Mouse (Mus musculus): ENCODE results near the gene Ankrd63.

Ankrd63 gene

DNA sequence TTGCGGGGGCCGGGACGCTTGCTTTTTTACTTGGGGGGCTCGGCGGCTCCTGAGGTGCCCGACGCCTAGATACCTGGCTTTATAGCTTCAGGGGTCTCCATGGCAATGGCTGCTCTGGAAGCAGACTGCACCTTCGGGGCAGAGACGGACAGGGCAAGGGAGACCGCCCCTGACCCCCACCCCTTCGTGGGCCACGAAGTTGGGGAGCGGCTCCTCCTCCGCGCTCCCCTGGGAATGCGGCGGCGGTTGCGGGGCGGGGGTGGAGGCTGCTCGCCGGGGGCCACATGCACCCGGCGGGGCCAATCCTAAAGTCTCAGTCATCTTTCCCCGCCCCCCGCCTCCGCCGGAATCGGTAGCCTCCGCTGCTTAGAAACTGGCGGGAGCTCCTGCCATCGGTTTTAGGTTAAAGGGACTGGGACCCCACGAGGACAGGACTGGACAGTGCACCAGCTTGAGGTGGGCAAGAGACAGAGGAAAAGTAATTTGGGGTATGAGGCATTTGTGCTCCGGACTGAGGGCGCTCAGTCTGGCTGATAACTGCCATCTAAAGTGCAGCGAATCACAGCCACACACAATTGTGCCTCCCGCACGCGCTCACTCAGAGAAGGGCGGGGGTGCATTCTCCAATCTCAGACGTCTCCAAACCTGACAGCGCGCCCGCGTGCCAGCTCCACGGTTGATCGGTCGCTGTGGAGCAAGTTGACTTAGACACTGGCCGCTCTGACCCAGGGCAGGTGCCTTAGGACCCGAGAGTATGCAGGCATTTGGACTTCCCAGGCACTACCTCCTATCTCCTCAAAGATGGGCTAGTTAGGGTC is at the start of gene Ankrd63:
TSS of gene Ankrd63 (minus strand) at position 51 of the 818 bp plus-strand sequence.
- DNase-seq, result no peak

DNA sequence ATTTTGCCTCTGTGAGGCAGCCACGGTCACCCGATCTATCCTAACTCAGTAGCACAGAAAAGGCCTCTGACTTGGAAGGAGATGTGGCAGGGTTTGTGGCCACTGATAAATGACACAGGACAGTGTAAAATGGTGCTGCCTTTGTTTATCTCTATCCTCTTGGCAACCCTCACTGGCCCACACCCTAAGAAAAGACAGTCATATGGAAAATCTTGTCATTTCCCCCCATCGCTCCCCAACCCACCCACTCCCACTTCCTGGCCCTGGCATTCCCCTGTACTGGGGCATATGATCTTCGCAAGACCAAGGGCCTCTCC is 49.0 kb upstream of the Ankrd63 start:
- DNase-seq, result no peak

DNA sequence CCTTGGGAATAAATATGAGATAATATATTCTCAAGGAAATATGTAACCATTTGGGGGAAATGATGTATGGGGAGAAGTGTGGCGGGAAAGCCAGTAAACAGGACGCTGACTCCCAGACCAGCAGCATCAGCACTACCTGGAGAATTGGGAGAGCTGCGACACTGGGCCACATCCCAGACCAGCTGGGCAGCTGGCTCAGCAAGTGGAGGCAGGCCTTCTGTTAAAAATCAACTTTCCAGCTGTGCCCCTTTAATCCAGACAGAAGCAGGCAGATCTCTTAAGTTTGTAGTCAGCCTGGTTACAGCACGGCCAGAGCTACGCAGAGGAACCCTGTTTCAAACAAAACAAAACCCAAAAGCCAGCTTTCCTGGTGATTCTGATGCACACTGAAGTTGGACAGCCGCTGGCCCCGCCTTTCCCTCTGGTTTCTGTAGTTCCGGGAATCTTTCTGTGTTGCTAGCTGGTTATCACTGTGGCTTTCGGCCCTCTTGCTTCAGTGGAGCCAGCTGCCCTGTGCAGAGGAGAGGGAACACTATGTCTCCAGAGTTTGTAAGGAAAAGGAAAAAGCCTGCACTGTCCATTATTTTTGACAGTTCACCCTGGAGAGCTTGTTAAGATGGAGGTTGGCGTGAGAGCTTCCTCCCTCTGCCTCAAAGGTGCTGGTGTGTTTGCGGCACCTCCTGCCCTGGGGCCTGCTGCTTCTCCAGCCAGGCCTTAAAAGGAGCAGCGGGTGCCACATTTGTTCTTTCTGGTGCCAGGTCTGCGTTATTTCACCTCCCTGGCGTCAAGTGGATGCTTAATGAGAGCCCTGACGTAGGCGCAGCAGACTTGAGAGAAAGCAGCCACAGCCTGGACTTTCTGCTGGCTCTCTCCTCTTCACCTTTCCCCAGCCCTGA is 48.4 kb upstream of the Ankrd63 start:
- no peak for DNase-seq

- DNase-seq, result no peak
Observed at GRCm38 (mm10) chr2:118750476-118750875, 46.7 kb upstream of the Ankrd63 start.

- DNase-seq, result no peak
Observed at GRCm38 (mm10) chr2:118749341-118749884, 45.6 kb upstream of the Ankrd63 start.

- DNase-seq, result no peak
Observed at GRCm38 (mm10) chr2:118747301-118747960, 43.7 kb upstream of the Ankrd63 start.

- no peak for DNase-seq
Observed at GRCm38 (mm10) chr2:118745915-118746901, 42.4 kb upstream of the Ankrd63 start.

GRCm38 (mm10) chr2:118745232-118745884 is 41.6 kb upstream of the Ankrd63 start, which contains the start of gene Inafm2:
Gene Inafm2 (plus strand): TSS chr2:118745758.
- peak; percentile 91 for DNase-seq

GRCm38 (mm10) chr2:118744621-118745020 is 40.9 kb upstream of the Ankrd63 start:
- no peak for DNase-seq

- DNase-seq, result no peak
Observed at GRCm38 (mm10) chr2:118743261-118743943, 39.6 kb upstream of the Ankrd63 start.

GRCm38 (mm10) chr2:118741183-118741582 is 37.4 kb upstream of the Ankrd63 start:
- DNase-seq, result no peak

DNA sequence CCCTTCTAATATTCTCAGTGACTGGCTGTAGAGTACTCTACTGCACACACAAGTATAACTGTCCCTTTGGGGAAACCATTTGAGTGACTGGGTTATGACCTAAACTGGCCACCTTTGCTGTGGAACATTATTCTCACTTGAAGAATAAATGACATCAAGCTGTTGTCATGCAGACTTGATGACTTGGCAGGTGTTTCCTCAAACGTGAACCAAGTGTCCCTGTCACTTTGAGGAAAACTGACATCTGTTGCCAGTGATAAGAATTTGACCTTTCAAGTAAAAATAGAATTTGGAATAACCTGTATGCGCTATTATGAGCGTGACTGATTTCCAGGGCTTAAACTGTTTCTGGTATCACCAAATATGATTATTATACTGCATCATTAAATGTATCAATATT is 36.6 kb upstream of the Ankrd63 start:
- DNase-seq, result no peak

DNA sequence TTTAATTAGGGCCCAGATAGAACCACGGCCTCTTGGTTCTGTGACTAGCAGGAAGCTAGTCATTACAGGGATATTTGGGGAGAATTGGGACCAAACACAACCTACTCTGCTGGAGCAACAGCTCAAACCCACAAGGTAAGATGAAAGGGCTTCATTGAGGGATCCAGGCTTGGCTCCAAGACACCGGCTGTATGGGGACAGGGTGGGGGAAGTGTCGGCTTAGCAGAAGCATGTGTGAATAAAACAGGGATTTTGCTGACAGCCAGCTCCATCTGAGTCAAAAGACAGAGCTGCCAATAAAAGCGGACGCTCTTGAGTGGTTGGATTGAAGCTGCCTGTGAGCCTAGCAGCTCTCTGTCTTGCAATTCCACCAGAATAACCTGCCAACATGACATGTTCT is 29.6 kb upstream of the Ankrd63 start:
- no peak for DNase-seq

GRCm38 (mm10) chr2:118731981-118732380 is 28.2 kb upstream of the Ankrd63 start:
- no peak for DNase-seq

- DNase-seq, result peak; percentile 51
Observed at GRCm38 (mm10) chr2:118730622-118730915, 26.8 kb upstream of the Ankrd63 start.

GRCm38 (mm10) chr2:118729816-118730621 is 26.3 kb upstream of the Ankrd63 start:
- DNase-seq, result no peak

DNA sequence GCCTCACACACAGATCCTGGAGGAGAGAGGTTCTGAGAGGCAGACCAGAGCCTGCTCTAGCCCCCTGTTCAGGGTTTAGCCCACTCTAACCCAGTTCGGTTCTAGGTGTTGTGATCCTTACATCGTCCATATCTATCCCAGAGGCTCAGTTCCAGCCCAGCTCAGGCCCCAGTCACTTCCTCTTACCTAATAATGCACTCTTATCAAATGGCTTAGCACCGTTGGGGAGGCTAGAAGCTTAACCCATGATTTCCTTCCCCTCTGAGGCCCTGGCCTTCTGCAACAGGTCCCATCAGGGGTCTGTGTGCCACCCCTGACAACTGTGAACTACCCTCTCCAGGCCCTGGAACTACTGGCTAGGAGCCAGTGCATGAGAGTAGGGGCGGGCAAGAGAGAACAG is 25.4 kb upstream of the Ankrd63 start:
- no peak for DNase-seq

- DNase-seq, result no peak
Observed at GRCm38 (mm10) chr2:118728337-118728736, 24.6 kb upstream of the Ankrd63 start, which contains the start of gene Plcb2. Gene Plcb2 (minus strand): TSS chr2:118728438.

GRCm38 (mm10) chr2:118727911-118728310 is 24.1 kb upstream of the Ankrd63 start:
- no peak for DNase-seq

DNA sequence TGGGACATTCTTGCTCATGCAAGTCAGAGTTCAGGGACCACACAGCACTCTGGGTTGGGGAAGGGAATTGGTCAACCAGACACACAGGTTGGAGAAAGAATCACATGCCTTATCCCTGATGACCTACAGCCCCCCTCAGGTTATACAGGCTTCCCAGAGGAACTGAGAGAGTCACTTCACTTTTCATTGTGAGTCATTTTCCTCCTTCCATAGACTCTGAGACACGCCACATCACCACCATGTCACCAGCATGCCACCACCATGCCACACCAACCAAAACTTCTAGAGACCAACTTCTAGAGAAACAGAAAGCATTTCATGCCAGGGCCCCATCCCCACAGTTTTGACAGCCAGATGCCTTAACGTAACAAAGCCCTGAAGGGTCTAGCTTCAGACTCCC is 23.1 kb upstream of the Ankrd63 start:
- no peak for DNase-seq

Measured in kidney, adult 11 months (tissue).